Mouse (Mus musculus) urinary bladder, adult 2 months (tissue): ENCODE results near the gene Fmo5. TPM values are rescaled to one million over a fixed set of nuclear protein-coding genes. Genes with fewer than 3 reads are reported as not detected.

Experiments
- DNase-seq: peaks from one replicate; pipeline ENCODE4 v3.0.0; 2022; ENCODE audit warnings: low spot score
- polyA plus RNA-seq: library from polyadenylated mRNA; depleted of rRNA; stranded (reverse); fragments of >200 nt; gene quantifications from 2 replicates; pipeline ENCODE4 v1.2.3, GENCODE M21; 2012; rRNA removed

The Fmo5 gene
- polyA plus RNA-seq, 1 experiment = 1,245 TPM

- peak; percentile 65 for DNase-seq
These were observed 52.2 kb downstream of the Fmo5 start for GRCm38 (mm10) chr3:97680631-97681320.

DNA sequence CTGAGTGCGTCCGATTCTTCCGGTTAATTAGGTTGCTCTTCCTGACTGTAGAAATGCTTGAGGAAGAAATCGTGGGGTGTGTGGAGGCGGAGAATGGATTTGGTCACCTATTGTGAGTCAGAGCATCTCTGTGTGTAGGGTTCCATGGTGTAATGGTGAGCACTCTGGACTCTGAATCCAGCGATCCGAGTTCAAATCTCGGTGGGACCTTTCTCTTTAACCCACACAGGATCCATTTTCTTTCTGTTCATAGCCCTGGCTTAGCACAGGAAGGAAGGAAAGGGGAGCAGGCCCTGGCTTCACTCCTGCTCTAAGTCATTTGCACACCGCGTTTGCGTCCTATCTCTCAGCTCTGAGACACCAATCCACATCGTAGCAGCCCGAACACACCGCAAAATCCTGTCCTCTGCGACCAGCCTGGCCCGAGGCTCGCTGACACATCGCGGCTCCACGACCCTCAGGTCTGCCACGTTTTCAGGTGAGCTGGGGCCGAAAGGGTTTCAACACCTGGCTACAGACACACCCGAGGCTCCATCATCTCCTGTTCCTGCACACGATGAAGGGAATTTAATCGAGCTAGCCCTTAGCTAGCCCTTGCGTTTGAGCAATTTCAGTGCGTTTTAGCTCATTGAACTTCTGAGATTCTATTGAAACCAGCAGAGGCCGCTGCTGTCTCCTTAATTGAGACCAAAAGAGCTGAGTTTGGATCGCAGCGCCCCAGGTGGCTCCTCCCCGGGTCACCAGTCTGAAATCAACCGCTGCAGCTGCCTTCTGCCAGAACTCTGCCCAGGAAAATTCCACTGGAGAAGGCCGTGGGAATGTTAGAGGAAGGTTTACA, 52.9 kb downstream of the Fmo5 start:
- no peak for DNase-seq

GRCm38 (mm10) chr3:97682159-97682502, 53.5 kb downstream of the Fmo5 start:
- DNase-seq = no peak

DNA sequence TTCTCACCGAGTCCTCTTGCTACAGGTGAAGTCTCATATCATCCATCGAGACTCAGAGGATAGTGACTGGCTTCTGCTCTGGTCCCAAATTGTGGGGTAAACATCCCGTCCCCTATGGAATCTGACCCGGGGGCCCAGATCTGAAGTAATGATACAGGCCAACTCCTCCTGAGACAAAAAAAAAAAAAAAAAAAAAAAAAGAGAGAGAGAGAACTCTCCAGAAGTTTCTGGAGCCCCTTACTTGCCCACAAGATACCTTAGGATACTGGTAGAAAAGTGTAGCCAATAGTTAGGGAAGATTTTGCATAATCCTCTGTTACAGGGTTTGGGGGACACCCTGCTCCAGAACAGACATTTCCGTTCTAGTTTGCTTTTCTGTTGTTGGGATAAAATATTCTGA, 54.0 kb downstream of the Fmo5 start:
- DNase-seq = no peak

- no peak for DNase-seq
These were observed 55.1 kb downstream of the Fmo5 start for GRCm38 (mm10) chr3:97683560-97684195.

DNA sequence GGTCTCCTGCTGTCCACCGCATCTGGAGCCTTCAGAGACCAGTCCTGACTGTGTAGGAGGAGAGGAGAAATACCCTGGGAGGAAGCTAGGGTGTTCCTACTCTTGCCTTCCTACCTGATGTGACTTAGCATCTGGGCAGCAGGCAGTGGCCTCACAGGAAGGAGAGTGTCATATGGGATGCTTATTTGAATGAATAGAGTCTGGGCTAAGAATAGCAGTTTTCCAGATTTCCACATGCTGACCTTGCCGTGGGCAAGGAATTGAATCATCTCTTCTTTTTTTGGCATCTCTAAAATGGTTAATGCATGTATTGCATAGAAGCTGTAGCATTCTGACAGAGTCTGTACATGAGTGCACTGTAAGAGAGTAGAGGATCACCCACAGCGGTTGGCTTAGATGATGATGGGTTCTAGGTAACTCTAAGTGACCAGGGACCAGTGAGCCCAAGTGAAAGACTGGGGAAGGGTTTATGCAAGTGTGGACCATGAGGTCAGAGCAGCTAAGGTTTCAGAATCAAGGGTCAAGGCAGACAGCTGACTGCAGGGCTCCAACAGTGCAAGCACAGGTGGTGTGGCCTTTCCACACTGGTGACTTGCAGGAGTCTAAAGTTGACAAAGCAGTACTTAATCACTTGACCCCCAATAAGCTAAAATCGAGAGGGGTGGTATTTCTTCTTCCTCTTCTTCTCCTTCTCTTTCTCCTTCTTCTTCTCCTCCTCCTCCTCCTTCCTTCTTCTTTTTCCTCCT, 57.9 kb downstream of the Fmo5 start:
- DNase-seq = no peak

DNA sequence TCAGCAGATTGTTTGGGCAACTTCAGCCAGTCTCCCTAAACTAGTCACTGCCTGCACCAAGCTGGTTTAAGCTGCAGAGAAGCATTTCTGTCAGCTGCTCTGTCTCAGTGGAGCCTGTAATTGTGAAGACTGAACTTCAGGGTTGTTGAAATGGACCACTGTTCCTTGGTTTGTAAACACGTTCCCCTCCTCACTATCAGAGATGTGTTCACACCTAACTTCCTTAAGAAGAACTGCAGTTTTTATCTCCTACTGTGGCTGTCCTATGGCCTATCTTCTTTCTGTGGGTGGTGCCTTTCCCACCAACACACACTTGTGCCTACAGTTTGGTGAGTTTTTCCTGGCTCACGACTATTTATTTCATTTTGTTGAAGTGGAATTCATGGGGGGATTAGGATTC, 60.7 kb downstream of the Fmo5 start:
- DNase-seq = no peak

DNA sequence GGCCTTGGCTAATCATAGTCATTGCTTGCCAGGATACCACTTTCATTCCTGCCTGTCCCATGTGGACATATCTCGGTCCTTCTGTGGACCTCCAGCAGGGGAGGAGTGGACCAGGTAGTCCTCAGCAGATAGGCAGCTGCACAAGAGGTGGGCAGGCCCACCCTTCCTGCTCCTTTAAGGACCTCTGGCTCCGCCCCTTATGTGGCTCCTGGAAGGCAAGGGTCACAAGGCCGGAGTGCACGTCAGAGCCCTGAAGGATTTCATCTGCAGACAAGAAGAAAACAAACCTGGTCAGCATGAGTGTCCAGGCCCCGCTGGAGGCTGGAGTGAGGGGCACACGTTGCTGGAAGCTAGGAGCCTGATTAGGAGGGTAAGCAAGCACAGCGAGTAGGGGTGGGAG, 62.0 kb downstream of the Fmo5 start:
- DNase-seq = no peak

- DNase-seq = no peak
These were observed 62.9 kb downstream of the Fmo5 start for GRCm38 (mm10) chr3:97691443-97692017.

- no peak for DNase-seq
These were observed 65.2 kb downstream of the Fmo5 start for GRCm38 (mm10) chr3:97693806-97694205.

- DNase-seq = no peak
These were observed 68.3 kb downstream of the Fmo5 start for GRCm38 (mm10) chr3:97696866-97697265.

- no peak for DNase-seq
These were observed 68.7 kb downstream of the Fmo5 start for GRCm38 (mm10) chr3:97697291-97697690.

GRCm38 (mm10) chr3:97699061-97699460, 70.5 kb downstream of the Fmo5 start:
- DNase-seq = no peak

GRCm38 (mm10) chr3:97701198-97701597, 72.6 kb downstream of the Fmo5 start:
- no peak for DNase-seq

- no peak for DNase-seq
These were observed 74.0 kb downstream of the Fmo5 start for GRCm38 (mm10) chr3:97702448-97703080.

Other genes starting within 250 kb of the Fmo5 start
- gene Olfr1402, start 206.8 kb upstream of the Fmo5 start, polyA plus RNA-seq = not detected in 2 replicates
- 27.7 and 33.0 TPM in 2 replicates for gene Chd1l, start 18.6 kb upstream of the Fmo5 start, polyA plus RNA-seq
- 63.1 and 78.0 TPM in 2 replicates for gene Prkab2, start 29.4 kb downstream of the Fmo5 start, polyA plus RNA-seq
- gene Gm17651, start 45.9 kb downstream of the Fmo5 start, polyA plus RNA-seq = not detected in 2 replicates